Mouse (Mus musculus) MEL (cell line): ENCODE results near the gene Polr2m. TPM values are rescaled to one million over a fixed set of nuclear protein-coding genes. Genes with fewer than 3 reads are reported as not detected.

Experiments
- DNase-seq: peaks from one replicate; pipeline ENCODE4 v3.0.0; 2011; ENCODE audit warnings: low read depth, low spot score
- H3K27ac ChIP-seq: 2 replicates; pipeline ENCODE4 v1.5.1; 2012; ENCODE audit warnings: low read depth, mild to moderate bottlenecking, control low read depth, low read length, moderate library complexity; ENCODE audit not compliant: control insufficient read depth
- H3K27me3 ChIP-seq, 2 experiments: fragments of 150-350 bp in 1 of 2; sonication (generic) in 1 of 2; 2 replicates each; pipeline ENCODE4 v1.6.1; 2012; ENCODE audit warnings: low read length in 2 of 2, mild to moderate bottlenecking in 2 of 2, improper control_type of control experiment in 1 of 2, moderate library complexity in 1 of 2; ENCODE audit not compliant: insufficient read depth in 2 of 2, control insufficient read depth in 1 of 2
- H3K36me3 ChIP-seq, 2 experiments: 2 replicates each; pipeline ENCODE4 v1.6.1; 2012 to 2014; ENCODE audit warnings: low read length in 2 of 2, improper control_type of control experiment in 1 of 2, inconsistent platforms in 1 of 2, mild to moderate bottlenecking in 1 of 2; ENCODE audit not compliant: insufficient read depth in 2 of 2, control insufficient read depth in 1 of 2
- H3K4me1 ChIP-seq, 2 experiments: fragments of 150-350 bp in 1 of 2; sonication (generic) in 1 of 2; 2 replicates each; pipeline ENCODE4 v1.6.1; 2012; ENCODE audit warnings: low read length in 2 of 2, improper control_type of control experiment in 1 of 2, mild to moderate bottlenecking in 1 of 2; ENCODE audit not compliant: insufficient read depth in 2 of 2, control insufficient read depth in 1 of 2
- H3K4me3 ChIP-seq, 2 experiments: fragments of 150-350 bp in 1 of 2; sonication (generic) in 1 of 2; 2 replicates each; pipeline ENCODE4 v1.5.1; 2012; ENCODE audit warnings: low read depth in 2 of 2, low read length in 2 of 2, mild to moderate bottlenecking in 2 of 2, moderate library complexity in 2 of 2, control low read depth in 1 of 2, improper control_type of control experiment in 1 of 2; ENCODE audit not compliant: control insufficient read depth in 1 of 2, insufficient read depth in 1 of 2
- H3K79me2 ChIP-seq: 2 replicates; pipeline ENCODE4 v1.6.1; 2012; ENCODE audit warnings: mild to moderate bottlenecking, low read length, moderate library complexity; ENCODE audit not compliant: control insufficient read depth, poor library complexity, insufficient read depth
- H3K9ac ChIP-seq: 2 replicates; pipeline ENCODE4 v1.6.1; 2012; ENCODE audit warnings: low read depth, mild to moderate bottlenecking, control low read depth, low read length, moderate library complexity; ENCODE audit not compliant: control insufficient read depth, poor library complexity, severe bottlenecking
- H3K9me3 ChIP-seq: fragments of 150-350 bp; sonication (generic); replicated peaks from 2 replicates; pipeline ENCODE4 v1.6.1; 2012; ENCODE audit warnings: mild to moderate bottlenecking, low read length, improper control_type of control experiment, moderate library complexity; ENCODE audit not compliant: insufficient read depth
- GATA1 ChIP-seq: IDR thresholded peaks from 2 replicates; pipeline ENCODE4 v1.6.1; 2011; ENCODE audit warnings: low read depth, low read length, improper control_type of control experiment
- HCFC1 ChIP-seq: IDR thresholded peaks from 2 replicates; pipeline ENCODE4 v1.6.1; 2012; ENCODE audit warnings: low read depth, mild to moderate bottlenecking, inconsistent platforms, low read length, improper control_type of control experiment, moderate library complexity
- KAT2A ChIP-seq: conservative IDR thresholded peaks from 2 replicates; pipeline ENCODE4 v1.6.1; 2012; ENCODE audit warnings: low read depth, low read length, improper control_type of control experiment, inconsistent platforms
- MAFK ChIP-seq: IDR thresholded peaks from 2 replicates; pipeline ENCODE4 v1.6.1; 2011; ENCODE audit warnings: low read depth, mild to moderate bottlenecking, low read length, improper control_type of control experiment, borderline replicate concordance
- MXI1 ChIP-seq: IDR thresholded peaks from 2 replicates; pipeline ENCODE4 v1.6.1; 2011; ENCODE audit warnings: mild to moderate bottlenecking, low read depth, low read length, improper control_type of control experiment
- MYC ChIP-seq: IDR thresholded peaks from 2 replicates; pipeline ENCODE4 v1.6.1; 2011; ENCODE audit warnings: low read depth, mild to moderate bottlenecking, low read length, improper control_type of control experiment, moderate library complexity
- POLR2AphosphoS2 ChIP-seq: IDR thresholded peaks from 2 replicates; pipeline ENCODE4 v1.6.1; 2011; ENCODE audit warnings: low read length, improper control_type of control experiment
- POLR2AphosphoS5 ChIP-seq: IDR thresholded peaks from 2 replicates; pipeline ENCODE4 v1.6.1; 2012; ENCODE audit warnings: low read depth, borderline replicate concordance, mild to moderate bottlenecking, inconsistent platforms, low read length, moderate library complexity, mixed read lengths
- RAD21 ChIP-seq: IDR thresholded peaks from 2 replicates; pipeline ENCODE4 v1.6.1; 2011; ENCODE audit warnings: mild to moderate bottlenecking, low read depth, low read length, improper control_type of control experiment
- UBTF ChIP-seq: IDR thresholded peaks from 2 replicates; pipeline ENCODE4 v1.6.1; 2012; ENCODE audit warnings: low read depth, mild to moderate bottlenecking, inconsistent platforms, low read length, improper control_type of control experiment, moderate library complexity, borderline replicate concordance; ENCODE audit not compliant: insufficient read depth
- USF2 ChIP-seq, 2 experiments: IDR thresholded peaks; 2 replicates each; pipeline ENCODE4 v1.6.1; 2011 to 2012; ENCODE audit warnings: improper control_type of control experiment in 2 of 2, low read length in 2 of 2, borderline replicate concordance in 1 of 2, inconsistent platforms in 1 of 2, low read depth in 1 of 2, mild to moderate bottlenecking in 1 of 2; ENCODE audit not compliant: insufficient read depth in 1 of 2
- ZKSCAN1 ChIP-seq: IDR thresholded peaks from 2 replicates; pipeline ENCODE4 v1.6.1; 2012; ENCODE audit warnings: low read depth, mild to moderate bottlenecking, inconsistent platforms, low read length, improper control_type of control experiment, moderate library complexity
- polyA plus RNA-seq, 2 experiments: library from polyadenylated mRNA; stranded (reverse) in 1 of 2; unstranded in 1 of 2; fragments of >175 nt in 1 of 2; fragments of >200 nt in 1 of 2; gene quantifications; 2 replicates each; pipeline versions ENCODE4 v1.2.1 to v1.2.4; 2012; ENCODE audit warnings: low replicate concordance in 2 of 2, low read depth in 1 of 2; ENCODE audit not compliant: insufficient read length in 2 of 2, insufficient read depth in 1 of 2, missing spikeins in 1 of 2
- total RNA-seq: library from RNA; depleted of rRNA; stranded (reverse); fragments of 300-350 nt; gene quantifications from 2 replicates; pipeline ENCODE4 v1.2.3, GENCODE M21; 2012

Gene Polr2m
- total and polyA plus RNA-seq, 3 experiments = 146 to 624 (median 217) TPM

DNA sequence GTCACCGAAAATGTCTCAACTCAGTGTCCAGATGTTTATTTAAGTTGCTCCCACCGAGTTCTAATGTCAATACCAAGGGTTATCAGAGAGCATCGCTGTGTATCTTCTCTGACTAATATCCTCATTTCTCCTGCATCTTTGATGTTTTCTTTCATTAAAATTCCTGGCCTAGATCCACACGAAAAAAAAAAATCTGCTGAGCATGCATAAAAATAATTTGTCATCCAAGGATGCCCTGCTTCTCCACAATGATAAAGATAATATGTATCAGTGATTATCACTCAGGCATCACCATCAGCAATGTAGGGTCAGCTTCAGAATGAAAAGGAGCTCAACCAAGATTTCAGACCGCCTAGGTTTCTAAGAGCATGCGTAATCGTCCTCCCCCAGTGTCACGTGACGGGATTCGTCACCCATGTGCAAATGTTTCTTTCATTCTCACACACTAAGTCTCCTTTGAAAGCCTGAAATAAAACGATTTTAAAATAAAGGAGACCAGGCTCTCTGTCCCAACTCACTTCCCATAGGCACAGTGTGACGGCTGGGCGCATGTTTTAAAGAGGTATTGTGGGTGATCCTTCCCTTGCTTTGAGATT lies 22.6 kb downstream of the Polr2m start:
- no peak overlapping the region for H3K9ac ChIP-seq
- no peaks in the 10 kb centered on the region for H3K4me1 ChIP-seq
- H3K4me3 ChIP-seq = no peak overlapping the region
- peaks cover 3 to 4% of the 10 kb centered on the region in 2 experiments; a peak in 2 of 4 replicates for H3K27me3 ChIP-seq
- H3K27ac ChIP-seq = no peak overlapping the region
- H3K9me3 ChIP-seq = no peaks in the 10 kb centered on the region
- no peaks in the 10 kb centered on the region for H3K36me3 ChIP-seq
- TF ChIP-seq GATA1 (no peak), MYC (no peak), ZKSCAN1 (no peak), UBTF (no peak), USF2 (IDR thresholded peaks at IDR 0.05; ENCODE audit: borderline replicate concordance in 1 of 2, insufficient read depth in 1 of 2, low read depth in 1 of 2, low read length in 2 of 2) (no peak), POLR2AphosphoS2 (no peak), RAD21 (no peak), MAFK (peak; percentile 58; the same call in 1 of the 2 replicates)
- no peak for DNase-seq
- H3K79me2 ChIP-seq = no peaks in the 10 kb centered on the region

DNA sequence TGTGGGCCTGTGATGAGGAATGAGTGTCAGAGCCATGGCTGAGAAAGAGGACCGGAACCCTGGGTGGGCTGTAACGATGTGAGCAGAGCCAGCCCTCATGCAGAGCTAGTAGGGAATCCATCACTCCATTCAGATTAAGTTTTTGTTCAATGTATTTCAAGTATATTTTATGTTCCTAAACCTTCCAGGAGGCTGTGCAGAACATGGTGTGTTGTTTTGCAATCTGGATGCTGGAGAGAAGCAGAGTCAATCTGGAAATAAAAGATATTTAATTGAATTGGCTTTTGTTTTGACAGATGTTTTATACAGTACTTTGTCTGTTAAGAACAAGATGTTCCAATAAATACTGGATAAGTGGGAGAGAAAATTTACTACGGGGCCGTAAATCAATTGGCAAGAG lies 29.0 kb downstream of the Polr2m start:
- Histone ChIP-seq H3K27ac (no peak overlapping the region), H3K9me3 (no peaks in the 10 kb centered on the region), H3K9ac (no peak overlapping the region), H3K4me3 (no peak overlapping the region), H3K79me2 (no peaks in the 10 kb centered on the region), H3K27me3 (peaks cover 2% of the 10 kb centered on the region in 2 experiments), H3K36me3 (no peaks in the 10 kb centered on the region), H3K4me1 (no peaks in the 10 kb centered on the region)
- no peak for DNase-seq
- TF ChIP-seq HCFC1 = no peak
- no peak for TF ChIP-seq KAT2A
- TF ChIP-seq MXI1 = no peak

DNA sequence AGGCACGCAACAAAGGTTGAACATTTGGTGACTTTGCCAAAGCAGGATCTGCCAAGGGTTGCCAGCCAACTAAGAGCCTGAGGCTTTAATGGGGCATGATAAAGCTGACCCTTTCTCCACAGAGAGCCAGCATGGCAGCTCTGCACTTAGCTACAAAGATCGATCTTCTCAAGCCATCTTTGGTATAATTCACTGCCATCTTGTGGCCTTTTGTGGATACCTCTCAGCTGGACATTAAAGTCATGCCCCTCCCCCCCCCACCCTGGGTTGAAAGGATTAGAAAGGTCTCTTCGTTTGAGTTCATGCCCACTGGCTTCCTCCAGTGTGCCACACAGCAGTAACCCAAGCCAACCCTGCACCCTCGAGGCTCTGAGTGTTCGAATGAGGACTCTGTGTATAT lies 31.8 kb downstream of the Polr2m start:
- peaks cover 0 to 9% of the 10 kb centered on the region in 2 experiments for H3K27me3 ChIP-seq
- no peaks in the 10 kb centered on the region for H3K9me3 ChIP-seq
- no peaks in the 10 kb centered on the region for H3K36me3 ChIP-seq
- no peak for TF ChIP-seq POLR2AphosphoS5
- no peak overlapping the region for H3K27ac ChIP-seq
- no peak overlapping the region for H3K4me3 ChIP-seq
- DNase-seq = no peak
- no peaks in the 10 kb centered on the region for H3K4me1 ChIP-seq
- no peak overlapping the region for H3K9ac ChIP-seq
- H3K79me2 ChIP-seq = no peaks in the 10 kb centered on the region
